Mouse (Mus musculus): ENCODE results near the gene Rptor.

DNA sequence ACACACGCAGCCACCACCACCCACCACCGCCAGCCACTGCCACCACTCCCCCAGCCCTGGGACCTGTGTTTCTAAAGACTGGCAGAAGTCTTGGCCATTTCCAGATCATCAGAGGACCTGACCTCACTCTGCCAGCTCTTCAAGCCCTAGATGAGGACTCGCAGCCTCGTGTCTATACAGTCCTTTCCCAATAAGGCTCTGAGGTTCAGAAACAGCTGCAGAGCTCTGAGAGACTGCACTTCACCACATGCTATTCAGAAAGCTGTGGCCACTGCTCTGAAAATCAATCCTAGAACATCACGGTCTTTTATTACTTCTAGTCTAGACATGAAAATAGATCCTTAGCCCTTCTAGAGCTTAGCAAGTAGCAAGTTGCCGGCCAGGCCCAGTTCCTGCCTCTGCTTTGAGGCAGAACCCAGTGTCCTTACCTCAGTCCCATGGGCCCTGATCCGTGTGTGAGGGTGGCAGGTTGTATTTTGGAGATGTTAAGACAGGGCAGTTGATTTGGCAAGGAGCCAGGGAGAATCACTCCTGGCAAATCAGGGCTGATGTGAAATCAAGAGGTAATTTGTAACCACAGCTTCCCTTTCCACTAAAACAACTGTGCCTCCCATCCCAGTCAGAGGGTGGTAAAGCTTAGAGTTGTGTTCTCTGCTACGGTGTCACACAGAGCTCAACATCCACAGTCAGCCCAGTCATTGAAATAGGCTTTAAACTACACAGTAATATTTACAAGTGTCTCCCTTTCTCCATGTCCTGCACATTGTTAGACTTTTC lies 260.0 kb downstream of the Rptor start:
- TF ChIP-seq CTCF (IDR thresholded peaks at IDR 0.05; ENCODE audit: insufficient read depth, low read length): no peak
- no peak for TF ChIP-seq POLR2A (IDR thresholded peaks at IDR 0.05; ENCODE audit: borderline replicate concordance, extremely low read depth, low read depth, low read length)
